Mouse (Mus musculus): ENCODE data around the gene Sec61a1. TPM values are rescaled to one million over a fixed set of nuclear protein-coding genes. Genes with fewer than 3 reads are reported as not detected.

Gene Sec61a1
- polyA plus RNA-seq, 1 experiment from 2014 or later = 245 TPM

DNA sequence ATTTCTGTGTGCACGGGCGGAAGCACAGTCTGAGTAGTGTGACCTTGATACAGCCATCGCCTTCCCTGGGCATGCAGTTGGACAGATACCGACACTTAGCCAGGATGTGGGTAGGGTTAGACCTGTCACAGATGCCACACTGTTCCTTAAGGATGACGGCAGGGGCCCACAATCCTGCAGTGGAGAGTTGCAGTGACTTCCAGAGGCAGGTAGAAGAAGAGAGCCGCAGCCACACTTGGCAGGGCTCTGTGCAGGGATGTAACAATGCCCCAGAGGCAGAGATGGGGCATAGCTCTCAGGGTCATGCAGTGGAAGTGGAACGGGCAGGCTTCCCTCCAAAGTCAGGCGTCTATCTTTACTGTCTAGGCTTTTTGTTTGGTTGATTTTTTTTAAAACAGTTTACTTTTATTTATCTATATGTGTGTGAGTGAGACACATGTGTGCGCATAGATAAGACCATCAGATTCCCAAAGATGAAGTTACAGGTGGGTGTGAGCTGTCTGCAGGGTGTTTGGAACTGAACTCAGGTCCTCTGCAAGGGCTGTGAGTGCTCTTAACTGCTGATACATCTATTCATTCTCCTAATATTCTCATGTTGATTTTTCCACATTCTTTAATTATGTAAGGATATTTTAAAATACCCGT is 29.8 kb upstream of the Sec61a1 start:
- Histone ChIP-seq H3K4me3 (ENCODE audit: low read length) (no peak overlapping the region), H3K4me1 (ENCODE audit: control insufficient read depth, insufficient read depth, low read length) (no peaks in the 10 kb centered on the region), H3K9ac (ENCODE audit: low read depth, low read length) (no peak overlapping the region), H3K27ac (ENCODE audit: low read depth, low read length) (no peak overlapping the region), H3K4me2 (replicated peaks; ENCODE audit: low read depth, low read length) (no peak overlapping the region), H3K27me3 (ENCODE audit: control insufficient read depth, insufficient read depth, low read length) (peaks cover 15% of the 10 kb centered on the region), H3K9me3 (ENCODE audit: control insufficient read depth, low read length) (no peaks in the 10 kb centered on the region), H3K36me3 (ENCODE audit: control insufficient read depth, insufficient read depth, low read length) (no peaks in the 10 kb centered on the region)
- no peak for ATAC-seq (ENCODE audit: low FRiP score, low TSS enrichment)
- WGBS = 82% methylated on average over 10 of the region's 10 CpGs

DNA sequence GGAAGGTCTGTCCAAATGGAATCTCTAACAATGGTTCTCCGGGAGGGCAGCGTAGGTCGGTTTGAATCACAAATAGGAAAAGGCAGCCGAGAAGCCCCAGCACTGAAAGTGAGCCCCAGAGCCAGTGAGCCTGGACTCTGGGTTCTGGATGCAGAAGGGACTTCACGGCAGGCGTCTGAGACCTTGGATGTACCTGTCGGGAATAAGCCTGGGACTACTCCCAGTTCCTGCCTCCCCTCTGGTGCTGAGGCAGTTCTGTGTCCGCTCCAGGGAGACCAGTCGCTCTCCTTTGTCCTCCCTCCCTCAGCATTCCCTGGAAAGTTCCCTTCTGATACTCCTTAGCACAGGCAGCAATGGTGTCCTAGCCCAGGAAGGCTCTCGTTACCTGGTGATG is 26.7 kb upstream of the Sec61a1 start:
- H3K4me3 ChIP-seq (ENCODE audit: low read length) = no peak overlapping the region
- no peak overlapping the region for H3K9ac ChIP-seq (ENCODE audit: low read depth, low read length)
- peaks cover 15% of the 10 kb centered on the region for H3K27me3 ChIP-seq (ENCODE audit: control insufficient read depth, insufficient read depth, low read length)
- no peaks in the 10 kb centered on the region for H3K36me3 ChIP-seq (ENCODE audit: control insufficient read depth, insufficient read depth, low read length)
- H3K9me3 ChIP-seq (ENCODE audit: control insufficient read depth, low read length) = no peaks in the 10 kb centered on the region
- H3K27ac ChIP-seq (ENCODE audit: low read depth, low read length) = no peak overlapping the region
- H3K4me2 ChIP-seq (replicated peaks; ENCODE audit: low read depth, low read length) = no peak overlapping the region
- no peak for ATAC-seq (ENCODE audit: low FRiP score, low TSS enrichment)
- no peaks in the 10 kb centered on the region for H3K4me1 ChIP-seq (ENCODE audit: control insufficient read depth, insufficient read depth, low read length)
- WGBS = 49% methylated on average over 10 of the region's 10 CpGs

DNA sequence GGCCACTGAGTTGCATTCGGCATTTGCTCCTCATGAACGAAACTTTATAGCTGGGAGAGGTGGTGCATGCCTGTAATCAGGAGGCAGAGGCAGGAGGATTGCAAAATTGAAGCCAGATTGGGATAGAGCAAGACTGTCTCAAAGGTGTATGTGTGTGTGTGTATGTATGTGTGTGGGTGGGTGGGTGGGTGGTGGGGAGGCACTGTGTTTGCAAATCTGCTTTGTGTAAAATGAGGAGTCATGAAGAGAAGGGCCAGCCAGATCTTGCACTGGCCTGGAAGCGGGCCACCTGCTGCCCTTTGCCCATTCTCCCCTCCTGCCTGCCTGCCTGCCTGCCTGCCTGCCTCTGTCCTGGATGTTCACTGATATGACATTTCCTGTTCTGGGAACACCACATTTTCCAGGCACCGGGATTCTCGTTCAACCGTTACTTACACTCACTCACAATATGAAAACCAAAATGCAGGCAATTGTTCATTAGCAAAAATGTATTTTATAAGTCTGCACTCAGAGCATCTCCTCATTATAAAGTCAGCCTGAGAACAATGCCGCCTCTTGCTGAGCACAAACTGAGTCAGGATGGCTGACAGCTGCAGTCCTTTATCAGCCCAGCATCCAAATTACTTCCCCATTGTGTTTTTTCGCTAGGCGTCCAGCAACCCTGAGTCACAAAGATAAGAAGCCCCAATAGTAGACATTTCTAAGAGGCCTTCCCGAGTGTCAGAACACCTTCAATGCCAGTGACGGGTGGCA is 26.1 kb upstream of the Sec61a1 start:
- H3K4me3 ChIP-seq (ENCODE audit: low read length) = no peak overlapping the region
- no peak overlapping the region for H3K27ac ChIP-seq (ENCODE audit: low read depth, low read length)
- 47% methylated on average over 11 of the region's 11 CpGs for WGBS
- H3K9ac ChIP-seq (ENCODE audit: low read depth, low read length) = no peak overlapping the region
- H3K27me3 ChIP-seq (ENCODE audit: control insufficient read depth, insufficient read depth, low read length) = peaks cover 15% of the 10 kb centered on the region
- H3K4me1 ChIP-seq (ENCODE audit: control insufficient read depth, insufficient read depth, low read length) = no peaks in the 10 kb centered on the region
- H3K4me2 ChIP-seq (replicated peaks; ENCODE audit: low read depth, low read length) = no peak overlapping the region
- H3K9me3 ChIP-seq (ENCODE audit: control insufficient read depth, low read length) = no peaks in the 10 kb centered on the region
- no peaks in the 10 kb centered on the region for H3K36me3 ChIP-seq (ENCODE audit: control insufficient read depth, insufficient read depth, low read length)
- no peak for ATAC-seq (ENCODE audit: low FRiP score, low TSS enrichment)

DNA sequence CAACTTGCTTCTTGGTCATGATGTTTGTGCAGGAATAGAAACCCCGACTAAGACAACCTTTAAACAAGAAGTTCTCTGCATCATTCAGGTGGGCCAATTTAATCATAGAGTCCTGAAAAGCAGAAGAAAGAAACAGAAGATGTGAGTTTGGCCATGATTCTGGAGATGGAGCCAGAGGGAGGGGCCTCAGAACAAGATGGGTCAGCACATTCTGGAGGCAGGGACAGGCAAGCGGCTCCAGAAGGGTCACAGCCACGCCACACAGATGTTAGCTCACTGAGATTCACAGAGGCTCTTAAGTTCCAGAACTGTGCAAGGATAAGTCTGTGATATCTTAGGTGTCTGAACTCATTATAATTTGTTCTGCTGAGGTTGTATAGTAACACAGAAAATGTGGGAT is 25.5 kb upstream of the Sec61a1 start:
- no peak for ATAC-seq (ENCODE audit: low FRiP score, low TSS enrichment)
- Histone ChIP-seq H3K27ac (ENCODE audit: low read depth, low read length) (no peak overlapping the region), H3K4me3 (ENCODE audit: low read length) (no peak overlapping the region), H3K4me1 (ENCODE audit: control insufficient read depth, insufficient read depth, low read length) (no peaks in the 10 kb centered on the region), H3K9ac (ENCODE audit: low read depth, low read length) (no peak overlapping the region), H3K36me3 (ENCODE audit: control insufficient read depth, insufficient read depth, low read length) (no peaks in the 10 kb centered on the region), H3K4me2 (replicated peaks; ENCODE audit: low read depth, low read length) (no peak overlapping the region), H3K9me3 (ENCODE audit: control insufficient read depth, low read length) (no peaks in the 10 kb centered on the region), H3K27me3 (ENCODE audit: control insufficient read depth, insufficient read depth, low read length) (peaks cover 15% of the 10 kb centered on the region)
- 80% methylated on average over 3 of the region's 3 CpGs for WGBS

DNA sequence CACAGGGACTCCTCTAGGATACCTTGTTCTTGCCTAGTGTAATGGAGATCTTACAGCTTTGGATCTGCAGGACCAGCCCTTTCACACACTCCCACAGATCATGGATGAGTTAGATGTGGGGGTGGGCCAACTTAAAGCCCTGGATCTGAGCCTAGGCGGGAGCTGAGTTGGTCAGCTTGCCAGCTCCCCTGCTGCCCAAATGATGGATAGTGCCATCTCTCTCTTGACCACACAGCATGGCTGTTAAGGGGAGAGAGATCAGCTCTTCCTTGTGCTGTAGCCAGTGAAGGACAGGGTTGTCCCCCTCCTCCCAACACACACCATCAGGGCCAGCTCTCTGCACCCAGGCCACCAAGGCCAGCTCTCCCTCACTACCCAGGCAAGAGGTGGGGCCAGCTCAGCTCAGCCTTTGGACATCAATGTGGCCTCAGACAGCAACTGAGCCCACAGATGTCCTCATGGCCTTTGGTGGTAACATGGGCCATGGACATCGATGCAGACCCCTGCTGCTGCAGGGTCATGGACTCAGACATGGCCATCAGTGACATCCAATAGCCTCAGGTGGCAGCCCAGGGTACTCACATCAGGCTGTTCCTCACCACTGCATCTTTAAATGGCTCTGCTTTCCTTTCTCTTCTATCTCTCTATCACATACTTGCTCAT is 21.5 kb upstream of the Sec61a1 start:
- 64% methylated on average over 2 of the region's 2 CpGs for WGBS

DNA sequence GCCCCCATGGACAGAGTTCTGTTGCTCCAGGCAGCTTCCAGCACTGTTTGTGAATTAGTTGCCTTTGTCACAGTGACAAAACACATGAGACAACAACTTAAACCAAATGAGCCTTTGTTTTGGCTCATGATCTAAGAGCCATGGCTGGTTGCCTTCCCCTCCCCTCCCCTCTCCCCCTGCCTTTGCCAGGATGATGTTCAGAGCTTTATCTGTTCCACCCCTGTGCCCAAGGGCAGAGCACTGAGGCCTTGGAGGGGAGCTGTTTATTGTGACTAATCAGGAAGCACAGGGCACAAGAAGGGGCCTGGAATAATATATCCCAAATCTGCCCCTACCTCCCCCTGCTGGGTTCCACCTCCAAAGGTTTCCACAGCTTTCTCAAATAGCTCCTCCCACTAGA is 11.6 kb upstream of the Sec61a1 start:
- no peak overlapping the region for H3K9ac ChIP-seq (ENCODE audit: low read depth, low read length)
- H3K27ac ChIP-seq (ENCODE audit: low read depth, low read length) = no peak overlapping the region
- no peaks in the 10 kb centered on the region for H3K9me3 ChIP-seq (ENCODE audit: control insufficient read depth, low read length)
- no peaks in the 10 kb centered on the region for H3K36me3 ChIP-seq (ENCODE audit: control insufficient read depth, insufficient read depth, low read length)
- H3K4me2 ChIP-seq (replicated peaks; ENCODE audit: low read depth, low read length) = no peak overlapping the region
- no peak overlapping the region for H3K4me3 ChIP-seq (ENCODE audit: low read length)
- ATAC-seq (ENCODE audit: low FRiP score, low TSS enrichment) = no peak
- no peaks in the 10 kb centered on the region for H3K4me1 ChIP-seq (ENCODE audit: control insufficient read depth, insufficient read depth, low read length)
- H3K27me3 ChIP-seq (ENCODE audit: control insufficient read depth, insufficient read depth, low read length) = no peaks in the 10 kb centered on the region

More for the DNA sequence above, 21.5 kb upstream of the Sec61a1 start:
- no peaks in the 10 kb centered on the region; the same call in 1 of the 2 replicates for H3K27me3 ChIP-seq (ENCODE audit: control insufficient read depth, insufficient read depth, low read length)
- H3K36me3 ChIP-seq (ENCODE audit: control insufficient read depth, insufficient read depth, low read length) = no peaks in the 10 kb centered on the region
- no peak overlapping the region for H3K4me2 ChIP-seq (replicated peaks; ENCODE audit: low read depth, low read length)
- H3K9me3 ChIP-seq (ENCODE audit: control insufficient read depth, low read length) = no peaks in the 10 kb centered on the region; the same call in 1 of the 2 replicates
- no peak overlapping the region for H3K27ac ChIP-seq (ENCODE audit: low read depth, low read length)
- H3K4me1 ChIP-seq (ENCODE audit: control insufficient read depth, insufficient read depth, low read length) = no peaks in the 10 kb centered on the region
- no peak for ATAC-seq (ENCODE audit: low FRiP score, low TSS enrichment)
- no peak overlapping the region for H3K9ac ChIP-seq (ENCODE audit: low read depth, low read length)
- H3K4me3 ChIP-seq (ENCODE audit: low read length) = no peak overlapping the region

DNA sequence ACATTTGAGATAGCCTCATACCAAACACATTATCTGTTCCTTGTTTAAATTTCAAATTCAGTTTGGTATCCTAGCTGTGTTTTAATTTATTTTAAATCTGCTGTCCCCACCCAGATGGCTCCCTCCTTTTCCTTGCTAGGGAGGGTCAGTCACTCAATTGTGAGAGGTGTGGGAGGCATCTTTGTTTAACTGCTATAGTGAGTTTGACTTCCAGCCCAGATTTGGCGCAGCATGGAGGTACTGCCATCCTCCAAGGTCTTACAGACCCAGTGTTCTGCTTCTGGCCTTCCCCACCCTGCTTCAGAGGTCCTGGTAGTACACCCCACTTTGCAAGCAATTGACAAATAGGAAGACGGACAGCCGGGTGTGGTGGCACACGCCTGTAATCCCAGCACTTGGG is 5.4 kb upstream of the Sec61a1 start:
- Histone ChIP-seq H3K27ac (ENCODE audit: low read depth, low read length) (no peak overlapping the region), H3K4me3 (ENCODE audit: low read length) (no peak overlapping the region), H3K4me2 (replicated peaks; ENCODE audit: low read depth, low read length) (no peak overlapping the region), H3K9ac (ENCODE audit: low read depth, low read length) (no peak overlapping the region), H3K36me3 (ENCODE audit: control insufficient read depth, insufficient read depth, low read length) (no peaks in the 10 kb centered on the region), H3K27me3 (ENCODE audit: control insufficient read depth, insufficient read depth, low read length) (no peaks in the 10 kb centered on the region), H3K4me1 (ENCODE audit: control insufficient read depth, insufficient read depth, low read length) (0 out of 2 replicates have a peak, but pooled peaks cover 5% of the 10 kb centered on the region), H3K9me3 (ENCODE audit: control insufficient read depth, low read length) (no peaks in the 10 kb centered on the region)
- ATAC-seq (ENCODE audit: low FRiP score, low TSS enrichment) = no peak
- 86% methylated on average over 4 of the region's 4 CpGs for WGBS

DNA sequence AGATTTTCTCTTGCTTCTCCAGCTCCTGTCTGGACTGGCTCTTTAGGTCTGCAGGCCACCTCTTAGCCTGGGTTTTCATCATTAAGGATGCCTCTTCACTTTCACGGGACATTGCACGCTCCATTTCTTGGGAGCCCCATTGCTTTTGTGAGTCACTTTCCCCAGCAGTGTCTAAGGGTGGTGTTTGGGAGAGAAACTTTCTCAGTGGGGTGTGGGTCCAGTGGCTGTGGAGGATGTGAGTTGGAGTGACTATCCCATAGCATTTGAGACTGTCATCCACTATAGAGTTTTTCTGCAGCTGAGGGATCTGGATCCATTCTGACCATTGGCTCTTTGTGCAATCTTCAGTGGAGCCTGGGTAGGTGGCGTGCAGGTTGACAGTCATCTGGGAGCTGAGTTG is 4.7 kb upstream of the Sec61a1 start:
- Histone ChIP-seq H3K9ac (ENCODE audit: low read depth, low read length) (no peak overlapping the region), H3K36me3 (ENCODE audit: control insufficient read depth, insufficient read depth, low read length) (no peaks in the 10 kb centered on the region), H3K9me3 (ENCODE audit: control insufficient read depth, low read length) (no peaks in the 10 kb centered on the region), H3K4me1 (ENCODE audit: control insufficient read depth, insufficient read depth, low read length) (0 out of 2 replicates have a peak, but pooled peaks cover 5% of the 10 kb centered on the region), H3K4me2 (replicated peaks; ENCODE audit: low read depth, low read length) (no peak overlapping the region), H3K4me3 (ENCODE audit: low read length) (no peak overlapping the region), H3K27me3 (ENCODE audit: control insufficient read depth, insufficient read depth, low read length) (no peaks in the 10 kb centered on the region), H3K27ac (ENCODE audit: low read depth, low read length) (no peak overlapping the region)
- WGBS = 90% methylated on average over 3 of the region's 3 CpGs
- no peak for ATAC-seq (ENCODE audit: low FRiP score, low TSS enrichment)

DNA sequence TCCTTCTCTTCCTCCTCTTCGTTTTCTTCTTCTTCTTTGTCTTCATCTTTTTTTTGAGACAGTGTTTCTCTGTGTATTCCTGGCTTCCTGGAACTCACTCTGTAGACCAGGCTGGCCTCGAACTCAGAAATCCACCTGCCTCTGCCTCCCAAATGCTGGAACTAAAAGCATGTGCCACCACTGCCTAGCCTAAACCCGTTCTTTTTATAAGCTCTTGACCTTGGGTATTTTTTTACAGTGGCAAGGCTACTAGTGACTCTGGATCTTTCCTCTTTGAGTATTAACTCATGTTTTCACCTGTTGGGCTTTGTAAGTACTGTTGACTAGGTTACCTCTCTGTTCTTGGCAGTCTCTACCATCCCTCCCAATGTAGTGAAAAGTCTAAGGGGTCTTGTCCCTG is 4.3 kb upstream of the Sec61a1 start:
- no peak overlapping the region for H3K27ac ChIP-seq (ENCODE audit: low read depth, low read length)
- no peaks in the 10 kb centered on the region for H3K36me3 ChIP-seq (ENCODE audit: control insufficient read depth, insufficient read depth, low read length)
- H3K9ac ChIP-seq (ENCODE audit: low read depth, low read length) = no peak overlapping the region
- H3K4me3 ChIP-seq (ENCODE audit: low read length) = no peak overlapping the region
- 76% methylated on average over 3 of the region's 3 CpGs for WGBS
- no peak for ATAC-seq (ENCODE audit: low FRiP score, low TSS enrichment)
- no peaks in the 10 kb centered on the region for H3K27me3 ChIP-seq (ENCODE audit: control insufficient read depth, insufficient read depth, low read length)
- no peak overlapping the region for H3K4me2 ChIP-seq (replicated peaks; ENCODE audit: low read depth, low read length)
- H3K9me3 ChIP-seq (ENCODE audit: control insufficient read depth, low read length) = no peaks in the 10 kb centered on the region
- H3K4me1 ChIP-seq (ENCODE audit: control insufficient read depth, insufficient read depth, low read length) = 0 out of 2 replicates have a peak, but pooled peaks cover 5% of the 10 kb centered on the region
